Mouse (Mus musculus) kidney, adult 8-10 months (tissue): Measurements from ENCODE around the gene Adcy9.
A peak's percentile ranks its signal among the peaks of the same experiment; 100 is the strongest.

ENCODE experiments used
- DNase-seq, 2 experiments: peaks; one replicate each; pipeline ENCODE4 v3.0.0; 2022

Gene Adcy9

GRCm38 (mm10) chr16:4316094-4316474 is 104.2 kb downstream of the Adcy9 start:
- peak; percentile 78 to 91 for DNase-seq

GRCm38 (mm10) chr16:4315352-4316093 is 104.8 kb downstream of the Adcy9 start:
- no peak for DNase-seq

GRCm38 (mm10) chr16:4314891-4315290 is 105.4 kb downstream of the Adcy9 start:
- DNase-seq = no peak

- DNase-seq = no peak
Observed at GRCm38 (mm10) chr16:4312018-4312417, 108.3 kb downstream of the Adcy9 start.

- DNase-seq = no peak
Observed at GRCm38 (mm10) chr16:4311608-4312007, 108.7 kb downstream of the Adcy9 start.

- DNase-seq = no peak
Observed at GRCm38 (mm10) chr16:4307795-4308194, 112.5 kb downstream of the Adcy9 start.

GRCm38 (mm10) chr16:4304176-4304922 is 115.9 kb downstream of the Adcy9 start:
- peak; percentile 37 to 48 for DNase-seq

GRCm38 (mm10) chr16:4303554-4303953 is 116.7 kb downstream of the Adcy9 start:
- no peak for DNase-seq

GRCm38 (mm10) chr16:4300280-4300679 is 120.0 kb downstream of the Adcy9 start:
- no peak for DNase-seq

GRCm38 (mm10) chr16:4293259-4293658 is 127.0 kb downstream of the Adcy9 start:
- no peak for DNase-seq

- DNase-seq = no peak
Observed at GRCm38 (mm10) chr16:4289507-4289906, 130.8 kb downstream of the Adcy9 start.

GRCm38 (mm10) chr16:4286593-4286992 is 133.7 kb downstream of the Adcy9 start:
- no peak for DNase-seq

GRCm38 (mm10) chr16:4285257-4285656 is 135.0 kb downstream of the Adcy9 start:
- peak; percentile 12 to 48 for DNase-seq

GRCm38 (mm10) chr16:4283267-4283851 is 136.9 kb downstream of the Adcy9 start:
- no peak for DNase-seq

GRCm38 (mm10) chr16:4281470-4281869 is 138.8 kb downstream of the Adcy9 start:
- DNase-seq = no peak

GRCm38 (mm10) chr16:4280949-4281348 is 139.3 kb downstream of the Adcy9 start:
- DNase-seq = no peak

GRCm38 (mm10) chr16:4279601-4280000 is 140.7 kb downstream of the Adcy9 start:
- DNase-seq = no peak

GRCm38 (mm10) chr16:4276621-4277020 is 143.7 kb downstream of the Adcy9 start:
- no peak for DNase-seq

- DNase-seq = no peak
Observed at GRCm38 (mm10) chr16:4276151-4276550, 144.1 kb downstream of the Adcy9 start.

- peak; percentile 51 to 77 for DNase-seq
Observed at GRCm38 (mm10) chr16:4273702-4274476, 146.4 kb downstream of the Adcy9 start.

- no peak for DNase-seq
Observed at GRCm38 (mm10) chr16:4272254-4272653, 148.0 kb downstream of the Adcy9 start.

GRCm38 (mm10) chr16:4270911-4271310 is 149.4 kb downstream of the Adcy9 start:
- no peak for DNase-seq
